Mouse (Mus musculus) kidney, embryonic 14.5 days (tissue): ENCODE results near the gene Pnrc2. TPM values are rescaled to one million over a fixed set of nuclear protein-coding genes. Genes with fewer than 3 reads are reported as not detected.

Experiments
- ATAC-seq: fragments of 200-750 bp; cut with Nextera tagmentation; 2 replicates; pipeline ENCODE4 v1.8.0; 2017; ENCODE audit warnings: moderate number of reproducible peaks, mild to moderate bottlenecking, moderate TSS enrichment, moderate library complexity; ENCODE audit not compliant: low FRiP score, low TSS enrichment
- H3K27ac ChIP-seq: fragments of 300-500 bp; sonication (generic); 2 replicates; pipeline ENCODE4 v1.5.1; 2014; ENCODE audit warnings: low read depth, mild to moderate bottlenecking, low read length, moderate library complexity, mixed read lengths
- H3K27me3 ChIP-seq: fragments of 300-500 bp; sonication (generic); 2 replicates; pipeline ENCODE4 v1.6.1; 2014; ENCODE audit warnings: mild to moderate bottlenecking, low read length; ENCODE audit not compliant: control insufficient read depth, insufficient read depth
- H3K36me3 ChIP-seq: fragments of 300-500 bp; sonication (generic); 2 replicates; pipeline ENCODE4 v1.6.1; 2014; ENCODE audit warnings: low read length, mixed read lengths; ENCODE audit not compliant: control insufficient read depth, insufficient read depth
- H3K4me1 ChIP-seq: fragments of 300-500 bp; sonication (generic); 2 replicates; pipeline ENCODE4 v1.6.1; 2014; ENCODE audit warnings: low read length, mixed read lengths; ENCODE audit not compliant: control insufficient read depth, insufficient read depth
- H3K4me2 ChIP-seq: fragments of 300-500 bp; sonication (generic); replicated peaks from 2 replicates; pipeline ENCODE4 v1.6.1; 2014; ENCODE audit warnings: low read depth, mild to moderate bottlenecking, low read length
- H3K4me3 ChIP-seq: fragments of 300-500 bp; sonication (generic); 2 replicates; pipeline ENCODE4 v1.5.1; 2014; ENCODE audit warnings: mild to moderate bottlenecking, low read length
- H3K9ac ChIP-seq: fragments of 300-500 bp; sonication (generic); 2 replicates; pipeline ENCODE4 v1.6.1; 2014; ENCODE audit warnings: low read depth, mild to moderate bottlenecking, low read length, moderate library complexity
- H3K9me3 ChIP-seq: fragments of 300-500 bp; sonication (generic); 2 replicates; pipeline ENCODE4 v1.6.1; 2016; ENCODE audit warnings: low read length; ENCODE audit not compliant: control insufficient read depth
- WGBS: fragments of 180-500 bp; shearing (Covaris S2); extraction: QIAGEN DNeasy Blood & Tissue Kit; methylation state at CpG from one replicate; pipeline ENCODE4 v1.1.7; 2014; 5-methylcytosine and 5-hydroxymethylcytosine counted together
- polyA plus RNA-seq: library from polyadenylated mRNA; unstranded; fragments of >200 nt; fragmentation: Nextera tagmentation; extraction: Ambion mirVana; gene quantifications from 2 replicates; pipeline ENCODE4 v1.2.1, GENCODE M21; 2014

Pnrc2 gene
- polyA plus RNA-seq, 1 experiment from 2014 or later: 209 TPM

DNA sequence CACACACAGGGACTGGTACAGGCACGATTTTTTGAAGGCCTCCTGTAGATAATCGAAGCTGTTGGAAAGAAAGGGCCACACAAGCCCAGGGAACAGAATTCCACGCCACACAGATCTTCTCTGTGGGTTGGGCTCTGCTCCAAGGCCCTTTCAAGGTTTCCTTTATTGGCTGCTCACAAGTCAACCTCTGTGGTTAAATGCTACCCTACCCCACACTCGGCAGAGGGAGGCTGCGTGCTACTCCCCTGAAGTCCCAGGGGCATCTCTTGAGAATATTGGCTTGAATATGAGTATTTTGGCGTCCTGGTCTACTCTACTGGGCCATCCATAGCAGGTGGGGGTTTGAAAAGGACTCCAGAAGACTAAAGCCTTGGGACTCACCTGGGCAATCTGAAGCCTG is 22.5 kb upstream of the Pnrc2 start:
- Histone ChIP-seq H3K27me3 (no peaks in the 10 kb centered on the region), H3K27ac (no peak overlapping the region), H3K4me2 (no peak overlapping the region), H3K4me1 (no peaks in the 10 kb centered on the region), H3K9me3 (no peaks in the 10 kb centered on the region), H3K36me3 (no peaks in the 10 kb centered on the region), H3K4me3 (no peak overlapping the region), H3K9ac (no peak overlapping the region)
- 79% methylated on average over 6 of the region's 6 CpGs for WGBS
- no peak for ATAC-seq

DNA sequence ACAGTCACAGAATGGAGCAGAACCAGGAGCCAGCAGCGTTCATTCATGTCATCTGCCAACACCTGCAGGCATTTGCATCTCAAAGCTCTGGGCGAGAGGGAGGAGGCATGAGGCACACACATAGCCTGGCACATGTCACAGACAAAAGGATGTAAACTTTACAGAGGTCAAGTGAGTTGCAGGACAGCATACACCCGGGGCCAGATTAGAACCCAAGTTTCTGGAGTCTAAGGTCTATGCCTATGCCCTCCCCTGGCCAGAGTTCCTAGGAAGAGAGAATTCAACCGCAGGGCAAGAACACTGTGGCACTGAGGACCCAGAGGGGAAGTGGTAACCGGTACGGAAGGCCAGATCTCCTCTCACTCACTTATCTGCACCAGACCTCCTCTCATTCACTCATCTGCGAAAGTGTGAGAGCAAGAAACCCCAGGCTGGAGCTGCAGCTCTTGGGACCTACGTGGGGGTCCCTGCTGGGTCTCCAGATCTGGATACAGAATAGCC is 21.5 kb upstream of the Pnrc2 start, which contains the start of gene Cnr2:
Gene Cnr2 (plus strand): TSS at position 324 of the 501 bp plus-strand sequence.
- H3K4me2 ChIP-seq: no peak within 1 kb of the TSS
- 61% methylated on average over 8 of the region's 8 CpGs for WGBS

DNA sequence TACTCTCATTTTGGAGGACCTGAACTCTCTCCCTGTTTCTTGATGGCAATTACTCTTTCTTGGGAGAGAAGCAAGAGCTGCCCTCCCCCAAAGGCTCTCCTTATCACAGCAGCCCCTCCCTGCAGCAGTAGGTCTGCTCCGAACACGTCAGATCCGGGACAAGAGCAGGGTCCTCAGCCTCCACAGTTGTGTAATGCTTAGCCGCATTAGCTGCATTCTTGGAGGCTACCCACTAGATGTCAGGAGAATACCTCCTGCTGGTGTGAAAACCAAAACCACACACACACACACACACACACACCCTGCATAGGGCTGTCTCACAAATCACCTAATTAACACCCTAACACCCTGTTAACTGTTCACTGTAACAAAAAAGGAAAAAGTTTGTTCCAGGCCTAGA is 19.2 kb upstream of the Pnrc2 start:
- 60% methylated on average over 4 of the region's 4 CpGs for WGBS
- H3K4me3 ChIP-seq: no peak overlapping the region
- no peaks in the 10 kb centered on the region for H3K36me3 ChIP-seq
- H3K4me2 ChIP-seq: no peak overlapping the region
- H3K27ac ChIP-seq: no peak overlapping the region
- ATAC-seq: no peak
- H3K27me3 ChIP-seq: no peaks in the 10 kb centered on the region
- H3K9ac ChIP-seq: no peak overlapping the region
- no peaks in the 10 kb centered on the region for H3K4me1 ChIP-seq
- no peaks in the 10 kb centered on the region for H3K9me3 ChIP-seq

More for the DNA sequence above, 21.5 kb upstream of the Pnrc2 start, which contains the start of gene Cnr2:
- H3K4me1 ChIP-seq: no peaks in the 10 kb centered on the region
- no peak within 1 kb of the TSS for H3K27ac ChIP-seq
- no peaks in the 10 kb centered on the region for H3K36me3 ChIP-seq
- no peaks in the 10 kb centered on the region for H3K9me3 ChIP-seq
- ATAC-seq: no peak
- no peak within 1 kb of the TSS for H3K4me3 ChIP-seq
- no peak within 1 kb of the TSS for H3K9ac ChIP-seq
- no peaks in the 10 kb centered on the region for H3K27me3 ChIP-seq

DNA sequence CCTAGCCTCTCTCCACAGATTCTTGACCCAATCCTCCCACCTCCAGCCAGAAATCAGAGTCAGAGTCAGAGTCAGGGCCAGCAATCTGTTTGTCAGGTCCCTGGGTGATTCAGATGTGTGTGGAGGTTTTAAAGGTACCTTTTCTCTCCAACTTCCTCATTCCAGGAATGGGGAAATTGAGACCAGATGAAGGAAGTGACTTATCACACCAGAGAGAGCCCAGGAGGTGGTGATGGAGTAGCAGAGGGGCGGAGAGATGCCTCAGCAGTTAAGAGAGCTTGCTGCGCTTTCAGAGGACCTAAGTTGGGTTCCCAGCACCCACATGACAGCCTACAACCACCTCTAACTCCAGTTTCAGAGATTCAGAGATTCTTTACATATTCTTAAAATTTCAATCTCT is 17.9 kb upstream of the Pnrc2 start:
- Histone ChIP-seq H3K36me3 (no peaks in the 10 kb centered on the region), H3K4me1 (no peaks in the 10 kb centered on the region), H3K9ac (no peak overlapping the region), H3K27me3 (no peaks in the 10 kb centered on the region), H3K4me3 (no peak overlapping the region), H3K4me2 (no peak overlapping the region), H3K9me3 (no peaks in the 10 kb centered on the region), H3K27ac (no peak overlapping the region)
- ATAC-seq: no peak
- 89% methylated on average over 2 of the region's 2 CpGs for WGBS

DNA sequence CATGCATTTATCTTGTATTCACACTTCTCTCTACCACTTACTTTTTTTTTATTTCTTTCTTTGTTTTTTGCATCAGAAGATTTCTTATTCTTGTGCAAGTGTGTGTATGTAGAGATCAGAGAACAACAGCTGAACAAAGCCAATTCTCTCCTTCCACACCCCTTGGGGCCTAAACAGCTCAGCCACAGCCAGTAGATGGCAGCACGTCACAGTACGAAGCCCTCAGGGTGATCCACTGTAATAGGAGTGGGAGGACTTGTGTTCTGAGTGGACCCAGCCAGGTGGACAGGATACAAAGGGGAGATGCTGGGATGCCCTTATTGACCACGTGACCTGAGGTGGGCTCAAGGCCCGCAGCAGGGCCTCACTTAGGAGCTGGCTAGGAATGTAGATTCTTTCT is 16.2 kb upstream of the Pnrc2 start:
- 11% methylated on average over 4 of the region's 4 CpGs for WGBS

DNA sequence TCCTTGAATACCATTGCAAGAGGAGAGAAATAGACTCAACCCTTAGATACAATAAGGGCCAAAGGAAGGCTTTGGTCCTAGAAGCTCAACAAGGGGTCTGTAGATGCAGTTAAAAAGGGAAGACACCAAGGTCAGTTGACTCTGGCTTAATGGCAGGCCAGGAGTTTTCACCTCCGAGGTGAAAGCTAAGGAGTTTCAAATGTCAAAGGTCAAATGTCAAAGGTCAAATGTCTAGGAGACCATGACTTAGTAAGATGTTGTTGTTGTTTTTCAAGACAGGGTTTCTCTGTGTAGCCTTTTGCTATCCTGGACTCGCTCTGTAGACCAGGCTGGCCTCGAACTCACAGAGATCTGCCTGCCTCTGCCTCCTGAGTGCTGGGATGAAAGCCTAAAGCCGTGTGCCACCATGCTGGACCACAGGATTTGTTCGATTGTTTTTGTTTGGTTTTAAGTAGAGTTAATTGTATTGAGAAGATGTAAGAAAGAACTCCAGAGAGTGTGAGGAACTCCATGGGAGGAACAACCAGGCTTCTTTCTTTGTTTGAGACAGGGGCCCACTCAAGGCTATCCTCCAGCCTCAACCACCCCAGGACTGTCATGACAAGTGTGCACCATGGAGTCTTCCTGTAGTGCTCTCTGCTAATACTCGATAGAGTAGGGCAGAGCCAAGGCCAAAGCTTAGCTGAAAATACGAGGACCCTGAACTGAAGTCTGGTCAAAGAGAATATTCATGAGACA is 15.7 kb upstream of the Pnrc2 start:
- Histone ChIP-seq H3K36me3 (no peaks in the 10 kb centered on the region), H3K27me3 (no peaks in the 10 kb centered on the region), H3K4me2 (no peak overlapping the region), H3K4me3 (no peak overlapping the region), H3K4me1 (no peaks in the 10 kb centered on the region), H3K27ac (no peak overlapping the region), H3K9ac (no peak overlapping the region), H3K9me3 (no peaks in the 10 kb centered on the region)
- 80% methylated on average over 7 of the region's 7 CpGs for WGBS
- 0 out of 2 replicates have a peak, but pooled peaks have one; percentile 25 for ATAC-seq

More for the DNA sequence above, 16.2 kb upstream of the Pnrc2 start:
- Histone ChIP-seq H3K9ac (no peak overlapping the region), H3K4me1 (no peaks in the 10 kb centered on the region), H3K4me3 (no peak overlapping the region), H3K27me3 (no peaks in the 10 kb centered on the region), H3K9me3 (no peaks in the 10 kb centered on the region), H3K4me2 (no peak overlapping the region), H3K27ac (no peak overlapping the region), H3K36me3 (no peaks in the 10 kb centered on the region)
- peak; percentile 91 for ATAC-seq

DNA sequence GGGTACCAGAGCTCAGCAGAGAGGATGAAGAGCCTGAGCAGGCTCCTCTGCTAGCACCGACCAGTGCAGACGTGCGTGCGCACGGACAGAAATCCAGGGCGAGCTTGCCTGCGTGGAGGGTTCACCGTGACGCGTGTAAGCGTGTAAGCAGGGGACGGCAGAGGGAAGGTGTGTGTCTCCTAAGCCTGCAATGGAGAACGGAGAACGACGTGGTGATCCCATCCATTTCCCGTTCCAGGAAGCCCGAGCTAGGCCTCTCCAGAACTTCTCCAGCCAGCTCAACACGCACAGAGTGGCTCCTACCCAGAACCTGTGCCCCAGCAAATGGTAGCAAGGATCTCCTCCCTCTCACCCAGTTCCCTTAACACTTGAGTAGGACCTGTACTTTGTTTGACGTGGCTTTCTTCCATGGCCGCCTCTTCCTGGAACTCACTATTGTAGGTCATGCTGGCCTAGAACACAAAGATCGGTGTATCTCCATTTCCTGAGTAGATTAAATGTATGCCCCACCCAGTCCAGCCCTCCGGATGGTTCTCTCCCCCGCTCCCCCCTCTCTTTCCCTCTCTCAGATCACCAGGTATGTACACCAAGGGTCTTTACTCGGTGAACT is 14.9 kb upstream of the Pnrc2 start:
- no peaks in the 10 kb centered on the region for H3K27me3 ChIP-seq
- 92% methylated on average over 24 of the region's 24 CpGs for WGBS

DNA sequence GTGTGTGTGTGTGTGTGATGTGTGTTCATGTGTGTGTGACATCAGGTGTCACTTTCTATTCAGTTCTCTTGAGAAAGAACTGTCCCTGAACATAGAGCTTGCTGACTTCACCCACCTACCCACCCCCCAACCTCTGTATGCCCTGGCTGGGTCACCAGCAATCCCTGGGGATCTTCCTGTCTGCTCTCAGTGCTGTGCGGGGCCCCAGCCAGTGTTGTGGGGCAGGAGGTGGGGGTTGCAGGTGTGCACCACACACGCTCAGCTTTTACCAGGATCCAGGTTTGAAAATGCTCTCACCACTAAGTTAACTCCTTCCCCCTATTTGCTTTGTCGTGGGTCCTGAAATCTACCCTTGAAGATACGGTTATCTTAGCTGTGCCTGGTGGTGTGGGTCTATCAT is 12.5 kb upstream of the Pnrc2 start:
- Histone ChIP-seq H3K9ac (no peak overlapping the region), H3K4me1 (peaks cover 4% of the 10 kb centered on the region), H3K4me2 (no peak overlapping the region), H3K27ac (no peak overlapping the region), H3K4me3 (no peak overlapping the region), H3K9me3 (no peaks in the 10 kb centered on the region), H3K27me3 (no peaks in the 10 kb centered on the region), H3K36me3 (no peaks in the 10 kb centered on the region)
- 86% methylated on average over 4 of the region's 4 CpGs for WGBS
- ATAC-seq: no peak

More for the DNA sequence above, 14.9 kb upstream of the Pnrc2 start:
- H3K27ac ChIP-seq: no peak overlapping the region
- H3K4me1 ChIP-seq: peaks cover 4% of the 10 kb centered on the region
- no peaks in the 10 kb centered on the region for H3K36me3 ChIP-seq
- peak; percentile 22; the same call in 1 of the 2 replicates for ATAC-seq
- no peaks in the 10 kb centered on the region for H3K9me3 ChIP-seq
- H3K9ac ChIP-seq: no peak overlapping the region
- no peak overlapping the region for H3K4me3 ChIP-seq
- no peak overlapping the region for H3K4me2 ChIP-seq

DNA sequence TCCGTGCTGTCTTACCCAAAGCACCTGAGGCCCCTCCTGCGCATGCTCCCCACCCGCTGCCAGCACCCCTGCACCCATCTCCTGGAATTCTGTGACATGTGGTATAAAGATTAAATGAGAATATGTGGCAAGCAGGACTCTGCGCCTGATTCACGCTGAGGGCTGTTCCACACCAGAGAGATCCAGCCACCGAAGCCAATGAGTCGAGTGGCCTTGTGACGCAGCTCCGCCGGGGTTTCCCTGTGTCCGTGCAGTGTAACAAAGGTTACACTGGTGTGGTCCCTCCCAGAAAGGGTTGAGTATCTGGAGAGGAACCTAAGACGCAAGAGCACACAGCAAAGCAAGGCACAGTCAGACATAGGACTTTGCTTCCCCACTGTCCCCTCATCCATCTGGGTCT is 12.0 kb upstream of the Pnrc2 start:
- WGBS: 89% methylated on average over 12 of the region's 12 CpGs
- Histone ChIP-seq H3K9me3 (no peaks in the 10 kb centered on the region), H3K9ac (no peak overlapping the region), H3K4me2 (no peak overlapping the region), H3K27ac (no peak overlapping the region), H3K4me3 (no peak overlapping the region), H3K4me1 (peaks cover 4% of the 10 kb centered on the region), H3K27me3 (no peaks in the 10 kb centered on the region), H3K36me3 (no peaks in the 10 kb centered on the region)
- ATAC-seq: no peak
